Mouse (Mus musculus): ENCODE data around the gene Igflr1. TPM values are rescaled to one million over a fixed set of nuclear protein-coding genes. Genes with fewer than 3 reads are reported as not detected.

Igflr1 gene
- polyA plus RNA-seq, 1 experiment: 2.1 TPM

GRCm38 (mm10) chr7:30562526-30563116 lies 2.6 kb upstream of the Igflr1 start:
- Histone ChIP-seq H3K4me1 (ENCODE audit: control insufficient read depth, insufficient read depth, low read length) (peaks cover 15% of the 10 kb centered on the region), H3K4me3 (ENCODE audit: insufficient read depth, low read length) (peak overlapping the region; percentile 67), H3K27ac (ENCODE audit: insufficient read depth, low read depth, low read length) (peak overlapping the region; percentile 62)
- TF ChIP-seq CTCF (IDR thresholded peaks at IDR 0.05; ENCODE audit: low read depth, low read length): no peak
- no peak for TF ChIP-seq POLR2A (IDR thresholded peaks at IDR 0.05; ENCODE audit: borderline replicate concordance, low read depth, low read length)

GRCm38 (mm10) chr7:30563117-30563905 lies 1.9 kb upstream of the Igflr1 start, which contains the start of the genes U2af1l4, Gm49396 and Psenen:
U2af1l4 (plus strand) TSS chr7:30563301.
Gm49396 (plus strand) TSS chr7:30563344.
Psenen (minus strand) TSS chr7:30563627.
- H3K4me3 ChIP-seq (ENCODE audit: insufficient read depth, low read length): peak within 1 kb of the TSS; percentile 69
- H3K27ac ChIP-seq (ENCODE audit: insufficient read depth, low read depth, low read length): peak within 1 kb of the TSS; percentile 69
- TF ChIP-seq CTCF (IDR thresholded peaks at IDR 0.05; ENCODE audit: low read depth, low read length) (no peak), POLR2A (IDR thresholded peaks at IDR 0.05; ENCODE audit: borderline replicate concordance, low read depth, low read length) (no peak)
- peaks cover 12% of the 10 kb centered on the region for H3K4me1 ChIP-seq (ENCODE audit: control insufficient read depth, insufficient read depth, low read length)

GRCm38 (mm10) chr7:30563906-30564280 lies 1.3 kb upstream of the Igflr1 start:
- Histone ChIP-seq H3K27ac (ENCODE audit: insufficient read depth, low read depth, low read length) (no peak overlapping the region), H3K4me1 (ENCODE audit: control insufficient read depth, insufficient read depth, low read length) (peaks cover 9% of the 10 kb centered on the region), H3K4me3 (ENCODE audit: insufficient read depth, low read length) (peak overlapping the region; percentile 69)
- TF ChIP-seq CTCF (IDR thresholded peaks at IDR 0.05; ENCODE audit: low read depth, low read length): no peak
- TF ChIP-seq POLR2A (IDR thresholded peaks at IDR 0.05; ENCODE audit: borderline replicate concordance, low read depth, low read length): no peak

DNA sequence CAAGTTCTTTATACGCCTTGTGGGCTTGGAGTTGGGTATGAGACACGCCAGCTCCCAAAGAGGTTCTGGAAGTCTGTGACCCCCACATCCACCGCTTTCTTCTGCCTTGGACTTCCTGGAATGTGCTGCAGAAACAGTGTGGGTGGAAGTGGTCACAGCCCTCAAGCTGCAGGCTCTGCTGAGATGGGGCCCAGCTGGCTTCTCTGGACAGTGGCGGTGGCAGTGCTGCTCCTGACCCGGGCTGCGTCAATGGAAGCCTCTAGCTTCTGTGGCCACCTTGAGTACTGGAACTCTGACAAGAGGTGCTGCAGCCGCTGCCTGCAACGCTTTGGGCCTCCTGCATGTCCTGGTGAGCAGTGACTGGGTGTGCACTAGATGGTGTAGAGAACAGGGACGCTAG lies 806 bp downstream of the Igflr1 start:
- TF ChIP-seq CTCF (IDR thresholded peaks at IDR 0.05; ENCODE audit: low read depth, low read length) (no peak), POLR2A (IDR thresholded peaks at IDR 0.05; ENCODE audit: borderline replicate concordance, low read depth, low read length) (no peak)
- Histone ChIP-seq H3K4me1 (ENCODE audit: control insufficient read depth, insufficient read depth, low read length) (peaks cover 3% of the 10 kb centered on the region; the same call in 1 of the 2 replicates), H3K4me3 (ENCODE audit: insufficient read depth, low read length) (no peak overlapping the region), H3K27ac (ENCODE audit: insufficient read depth, low read depth, low read length) (no peak overlapping the region)

DNA sequence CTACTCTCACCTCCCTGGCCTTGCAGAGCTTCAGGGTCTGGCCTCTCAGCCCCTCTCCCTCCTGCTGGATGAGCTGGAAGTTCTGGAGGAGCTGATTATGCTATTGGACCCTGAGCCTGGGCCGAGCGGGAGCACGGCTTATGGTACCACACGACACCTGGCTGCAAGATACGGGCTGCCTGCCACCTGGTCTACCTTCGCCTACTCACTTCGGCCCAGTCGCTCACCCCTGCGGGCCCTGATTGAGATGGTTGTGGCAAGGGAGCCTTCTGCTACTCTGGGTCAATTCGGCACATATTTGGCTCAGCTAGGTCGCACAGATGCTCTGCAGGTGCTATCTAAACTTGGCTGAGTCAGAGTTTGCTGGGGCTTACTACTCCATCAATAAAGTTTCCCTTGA lies 2.3 kb downstream of the Igflr1 start:
- Histone ChIP-seq H3K4me3 (ENCODE audit: insufficient read depth, low read length) (no peak overlapping the region), H3K4me1 (ENCODE audit: control insufficient read depth, insufficient read depth, low read length) (peaks cover 3% of the 10 kb centered on the region; the same call in 1 of the 2 replicates), H3K27ac (ENCODE audit: insufficient read depth, low read depth, low read length) (no peak overlapping the region)
- TF ChIP-seq POLR2A (IDR thresholded peaks at IDR 0.05; ENCODE audit: borderline replicate concordance, low read depth, low read length) (no peak), CTCF (IDR thresholded peaks at IDR 0.05; ENCODE audit: low read depth, low read length) (no peak)

DNA sequence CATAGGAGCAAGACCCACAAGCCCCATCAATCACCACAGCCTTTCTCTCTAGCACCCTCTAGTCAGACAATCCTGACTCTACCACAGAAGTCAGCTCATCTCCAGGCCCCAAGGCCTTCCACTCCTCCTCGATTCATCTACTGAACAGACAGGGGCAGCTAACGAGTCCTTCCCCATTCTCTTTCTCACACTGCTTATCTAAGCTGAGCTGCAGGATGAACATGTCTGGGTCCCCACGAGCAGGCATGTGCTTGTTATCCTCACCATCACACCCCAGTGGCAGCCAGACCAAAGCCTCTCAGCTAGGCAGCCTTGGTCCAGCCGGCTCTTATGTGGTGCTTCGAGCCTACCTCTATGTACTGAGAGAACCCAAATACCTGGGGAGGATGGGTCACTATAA lies 7.2 kb downstream of the Igflr1 start:
- H3K27ac ChIP-seq (ENCODE audit: insufficient read depth, low read depth, low read length): no peak overlapping the region
- TF ChIP-seq CTCF (IDR thresholded peaks at IDR 0.05; ENCODE audit: low read depth, low read length): no peak
- TF ChIP-seq POLR2A (IDR thresholded peaks at IDR 0.05; ENCODE audit: borderline replicate concordance, low read depth, low read length): no peak
- no peaks in the 10 kb centered on the region for H3K4me1 ChIP-seq (ENCODE audit: control insufficient read depth, insufficient read depth, low read length)
- H3K4me3 ChIP-seq (ENCODE audit: insufficient read depth, low read length): no peak overlapping the region

DNA sequence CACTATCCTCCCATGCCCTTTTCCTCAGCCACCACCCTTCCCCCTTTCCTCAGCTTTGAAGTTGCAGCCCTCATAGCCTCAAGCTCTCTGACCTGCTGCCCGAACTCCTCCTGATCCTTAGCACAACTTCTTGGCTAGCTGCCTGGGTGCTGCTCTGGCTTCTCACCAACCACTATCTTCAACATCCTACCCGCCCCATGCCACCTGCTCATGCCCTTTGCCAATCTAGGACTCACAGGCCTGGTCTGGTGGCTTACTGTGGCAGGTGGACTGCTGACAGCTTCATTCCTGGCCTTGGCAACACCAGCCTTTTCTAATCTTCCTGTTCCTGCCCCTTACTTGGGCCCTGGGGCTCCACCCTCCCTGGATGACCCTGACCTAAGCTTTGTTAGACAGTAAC lies 7.7 kb downstream of the Igflr1 start:
- no peaks in the 10 kb centered on the region for H3K4me1 ChIP-seq (ENCODE audit: control insufficient read depth, insufficient read depth, low read length)
- H3K27ac ChIP-seq (ENCODE audit: insufficient read depth, low read depth, low read length): no peak overlapping the region
- H3K4me3 ChIP-seq (ENCODE audit: insufficient read depth, low read length): no peak overlapping the region
- TF ChIP-seq POLR2A (IDR thresholded peaks at IDR 0.05; ENCODE audit: borderline replicate concordance, low read depth, low read length): no peak
- no peak for TF ChIP-seq CTCF (IDR thresholded peaks at IDR 0.05; ENCODE audit: low read depth, low read length)

GRCm38 (mm10) chr7:30579950-30580349 lies 14.7 kb downstream of the Igflr1 start:
- TF ChIP-seq CTCF (IDR thresholded peaks at IDR 0.05; ENCODE audit: low read depth, low read length): no peak
- TF ChIP-seq POLR2A (IDR thresholded peaks at IDR 0.05; ENCODE audit: borderline replicate concordance, low read depth, low read length): no peak
- Histone ChIP-seq H3K4me3 (ENCODE audit: insufficient read depth, low read length) (no peak overlapping the region), H3K27ac (ENCODE audit: insufficient read depth, low read depth, low read length) (no peak overlapping the region), H3K4me1 (ENCODE audit: control insufficient read depth, insufficient read depth, low read length) (no peaks in the 10 kb centered on the region)

GRCm38 (mm10) chr7:30581547-30581946 lies 16.3 kb downstream of the Igflr1 start:
- Histone ChIP-seq H3K27ac (ENCODE audit: insufficient read depth, low read depth, low read length) (no peak overlapping the region), H3K4me3 (ENCODE audit: insufficient read depth, low read length) (no peak overlapping the region), H3K4me1 (ENCODE audit: control insufficient read depth, insufficient read depth, low read length) (no peaks in the 10 kb centered on the region)
- no peak for TF ChIP-seq POLR2A (IDR thresholded peaks at IDR 0.05; ENCODE audit: borderline replicate concordance, low read depth, low read length)
- TF ChIP-seq CTCF (IDR thresholded peaks at IDR 0.05; ENCODE audit: low read depth, low read length): no peak

- Histone ChIP-seq H3K27ac (ENCODE audit: insufficient read depth, low read depth, low read length) (no peak overlapping the region), H3K4me3 (ENCODE audit: insufficient read depth, low read length) (no peak overlapping the region), H3K4me1 (ENCODE audit: control insufficient read depth, insufficient read depth, low read length) (peaks cover 7% of the 10 kb centered on the region)
- no peak for TF ChIP-seq POLR2A (IDR thresholded peaks at IDR 0.05; ENCODE audit: borderline replicate concordance, low read depth, low read length)
- TF ChIP-seq CTCF (IDR thresholded peaks at IDR 0.05; ENCODE audit: low read depth, low read length): no peak
Measured at GRCm38 (mm10) chr7:30584339-30584738, 19.1 kb downstream of the Igflr1 start.

All from bone marrow macrophage, adult 2 months (primary cell).